Mouse (Mus musculus) heart, postnatal 0 days (tissue): ENCODE results near the gene Hid1.

Experiments used
- CTCF ChIP-seq: IDR thresholded peaks from 2 replicates; pipeline ENCODE4 v1.5.1; 2016; ENCODE audit warnings: antibody characterized with exemption, control low read depth, low read depth
- EP300 ChIP-seq: IDR thresholded peaks from 2 replicates; pipeline ENCODE4 v1.6.1; 2016; ENCODE audit warnings: antibody characterized with exemption, low read depth

DNA sequence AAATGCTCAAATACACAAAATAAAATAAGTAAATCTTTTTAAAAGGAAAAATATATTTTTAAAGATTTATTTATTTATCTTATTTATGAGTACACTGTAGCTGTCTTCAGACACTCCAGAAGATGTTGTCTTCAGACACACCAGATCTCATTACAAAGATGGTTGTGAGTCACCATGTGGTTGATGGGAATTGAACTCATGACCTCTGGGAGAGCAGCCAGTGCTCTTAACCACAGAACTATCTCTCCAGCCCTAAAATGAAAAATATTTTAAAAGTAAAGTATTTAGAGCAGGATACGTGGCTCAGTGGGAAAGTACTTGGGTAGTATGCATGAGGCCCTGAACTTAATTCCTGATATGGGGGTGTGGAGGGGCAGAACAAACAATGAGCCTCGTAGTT lies 66.2 kb downstream of the Hid1 start:
- TF ChIP-seq EP300 = no peak
- TF ChIP-seq CTCF = no peak
